Mouse (Mus musculus) induced T-regulatory cell, adult 2 months (primary cell): ENCODE results near the gene Galnt2.

Source experiments
- DNase-seq: peaks from one replicate; pipeline ENCODE4 v3.0.0-alpha.2; 2012; ENCODE audit warnings: low read depth

Galnt2 gene

DNA sequence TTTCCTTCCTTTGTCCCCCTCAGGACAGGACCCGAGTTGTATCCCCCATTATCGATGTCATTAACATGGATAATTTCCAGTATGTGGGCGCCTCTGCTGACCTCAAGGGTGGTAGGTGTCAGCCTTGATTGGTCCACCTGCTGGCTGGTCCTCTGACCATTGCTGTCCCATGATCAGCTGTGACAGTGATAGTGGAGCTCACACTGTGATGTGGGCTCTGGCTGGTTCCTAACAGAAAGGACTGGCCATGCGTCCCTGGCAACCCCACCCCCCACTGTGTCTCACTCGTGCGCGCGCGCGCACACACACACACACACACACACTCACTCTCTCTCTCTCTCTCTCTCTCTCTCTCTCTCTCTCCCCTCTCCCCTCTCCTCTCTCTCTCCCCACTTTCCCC, 98.5 kb downstream of the Galnt2 start:
- DNase-seq, result no peak

DNA sequence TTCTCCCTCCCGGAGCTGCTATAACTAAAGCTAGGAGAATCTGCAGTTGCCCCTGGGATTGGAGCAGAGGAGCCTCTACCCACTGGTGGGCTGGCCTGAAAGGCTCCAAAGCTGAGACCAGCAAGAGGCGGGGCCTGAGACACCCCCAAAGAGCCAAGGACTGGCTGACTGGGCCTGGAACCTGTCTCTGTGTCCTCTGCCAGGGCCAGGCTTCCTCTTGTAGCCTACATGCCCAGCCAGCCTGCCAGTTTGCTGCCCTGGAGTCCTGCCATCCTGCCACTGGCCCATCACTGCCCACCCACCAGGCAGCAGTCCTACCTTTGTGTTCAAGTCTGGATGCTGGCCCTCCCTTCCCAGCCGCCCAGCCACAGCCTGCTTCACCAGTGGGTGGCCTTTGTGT, 99.2 kb downstream of the Galnt2 start:
- DNase-seq, result no peak

DNA sequence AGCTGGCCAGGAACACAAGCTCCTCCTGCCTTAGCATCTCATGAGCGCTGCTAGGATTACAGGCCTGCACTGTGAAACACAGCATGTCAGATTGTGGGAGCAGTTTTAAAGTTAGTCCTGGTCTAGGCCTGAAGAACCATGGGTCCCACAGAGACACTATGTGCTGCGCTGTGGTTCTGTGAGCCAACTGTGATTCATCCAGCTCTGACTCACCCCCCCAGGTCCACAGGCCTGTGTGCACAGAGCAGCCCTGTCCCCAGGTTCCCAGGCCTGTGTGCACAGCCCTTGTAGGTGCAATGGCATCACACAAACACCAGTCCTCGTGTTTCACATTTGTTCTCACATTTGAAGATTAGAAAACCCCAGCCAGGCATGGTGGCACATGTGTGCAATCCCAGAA, 99.9 kb downstream of the Galnt2 start:
- DNase-seq, result no peak

DNA sequence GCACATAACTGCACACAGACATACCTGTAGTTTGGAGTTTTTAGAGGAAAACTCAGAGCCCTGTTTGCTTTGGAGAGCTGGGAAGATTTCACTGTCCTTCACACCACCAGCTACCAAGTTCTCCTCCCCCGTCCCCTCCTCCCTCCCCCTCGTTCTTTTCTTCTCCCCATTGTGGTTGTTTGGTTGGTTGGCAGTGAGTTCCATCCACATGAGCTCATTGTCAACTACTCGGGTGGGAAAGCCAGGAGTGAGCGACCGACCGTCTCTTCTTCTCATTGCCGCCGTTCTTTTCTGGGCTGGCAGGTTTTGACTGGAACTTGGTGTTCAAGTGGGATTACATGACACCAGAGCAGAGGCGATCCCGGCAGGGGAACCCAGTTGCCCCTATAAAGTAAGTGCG, 100.5 kb downstream of the Galnt2 start:
- no peak for DNase-seq

DNA sequence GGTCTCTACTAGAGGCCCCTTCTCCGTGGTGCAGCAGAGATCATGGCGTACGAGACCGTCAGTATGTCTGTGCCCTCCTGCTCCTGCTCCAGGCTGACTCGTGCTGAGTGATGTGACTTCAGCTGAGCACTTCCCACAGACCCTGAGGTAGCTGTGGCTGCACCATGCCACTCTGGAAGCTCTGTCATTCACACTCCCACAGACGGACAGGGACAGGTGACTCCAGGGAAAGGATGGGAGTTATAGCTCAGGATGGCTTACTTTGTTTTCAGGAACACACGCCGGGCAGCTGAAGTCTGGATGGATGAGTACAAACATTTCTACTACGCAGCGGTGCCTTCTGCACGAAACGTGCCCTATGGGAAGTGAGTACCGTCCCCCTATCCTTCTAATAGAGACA, 105.1 kb downstream of the Galnt2 start:
- DNase-seq, result no peak

DNA sequence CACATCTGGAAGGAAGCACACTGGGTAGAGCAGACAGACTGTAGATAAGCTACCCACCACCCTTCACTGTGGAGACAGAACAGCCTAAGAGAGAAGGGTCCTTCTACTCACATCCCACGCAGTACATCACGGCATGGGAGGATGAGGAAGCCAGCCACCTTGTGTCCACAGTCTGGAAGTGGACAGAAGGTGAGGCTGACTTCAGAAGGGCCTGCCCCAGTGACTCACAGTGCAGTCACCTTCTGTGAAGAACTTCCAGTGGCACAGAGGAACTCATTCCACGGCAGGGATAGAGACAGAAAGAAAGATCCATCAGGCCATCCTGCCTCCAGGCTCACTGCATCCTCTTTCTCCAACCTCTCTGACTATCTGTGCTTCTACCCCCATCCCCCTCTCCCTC, 108.6 kb downstream of the Galnt2 start:
- no peak for DNase-seq

DNA sequence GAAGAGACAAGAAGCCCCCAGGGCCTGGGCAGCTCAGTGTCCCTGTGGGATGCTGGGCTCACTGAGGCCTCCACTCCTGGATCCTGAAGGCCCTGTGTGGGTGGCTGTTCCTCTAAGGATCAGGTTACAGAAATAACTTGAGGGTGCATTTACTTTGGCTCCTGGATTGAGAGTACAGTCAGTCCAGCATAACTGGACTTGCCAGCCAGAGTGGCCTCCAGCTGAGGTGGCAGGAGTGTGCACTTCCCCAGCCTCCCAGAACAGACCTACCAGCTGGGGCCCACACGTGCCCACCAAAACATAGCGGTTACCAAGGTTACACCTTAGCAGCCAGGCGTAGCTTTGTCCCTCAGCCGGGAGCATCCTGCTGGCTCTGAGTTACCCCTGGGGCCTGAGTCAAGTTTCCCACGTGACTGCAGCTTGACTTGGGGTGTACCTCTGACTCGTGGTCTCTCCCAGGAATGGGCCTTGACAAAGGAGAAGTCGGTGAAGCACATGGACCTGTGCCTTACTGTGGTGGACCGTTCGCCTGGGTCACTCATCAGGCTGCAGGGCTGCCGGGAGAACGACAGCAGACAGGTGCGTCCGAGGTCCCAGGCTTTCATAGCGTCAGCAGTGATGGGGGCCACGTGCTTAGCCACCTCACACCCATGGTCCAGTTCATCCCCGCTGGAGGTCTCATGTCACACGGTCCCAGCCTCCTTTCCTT, 109.3 kb downstream of the Galnt2 start:
- DNase-seq, result no peak

DNA sequence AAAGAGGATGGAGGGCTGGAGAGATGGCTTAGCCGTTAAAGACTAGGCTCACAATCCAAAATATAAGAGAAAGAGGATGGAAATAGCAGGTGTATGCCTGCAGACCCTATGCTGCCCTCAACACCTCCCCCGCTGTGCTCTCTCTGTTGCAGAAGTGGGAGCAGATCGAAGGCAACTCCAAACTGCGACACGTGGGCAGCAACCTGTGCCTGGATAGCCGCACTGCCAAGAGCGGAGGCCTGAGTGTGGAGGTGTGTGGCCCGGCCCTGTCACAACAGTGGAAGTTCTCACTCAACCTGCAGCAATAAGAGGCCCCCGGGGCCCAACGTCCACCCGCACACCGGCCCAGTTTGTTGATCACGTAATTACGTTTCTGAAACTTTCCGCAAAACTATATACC, 112.0 kb downstream of the Galnt2 start:
- no peak for DNase-seq

DNA sequence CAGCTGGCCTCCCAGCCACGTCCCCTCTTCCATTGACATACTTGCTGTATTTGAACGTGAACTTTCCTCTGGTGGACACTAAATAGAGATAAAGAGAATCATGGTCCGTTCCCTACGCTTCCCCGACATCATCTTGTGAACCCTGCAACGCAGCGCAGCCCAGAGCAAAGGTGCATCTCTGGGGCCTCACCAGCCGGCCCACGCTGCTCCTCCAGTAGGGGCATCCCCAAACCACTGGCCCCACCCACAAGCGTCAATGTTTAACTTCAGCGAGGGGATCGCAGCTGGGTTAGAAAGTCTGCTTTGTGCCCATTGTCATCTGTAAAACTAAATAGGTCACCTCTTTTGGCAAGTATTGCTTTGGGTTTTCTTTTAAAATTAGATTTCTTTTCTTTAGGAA, 112.8 kb downstream of the Galnt2 start:
- DNase-seq, result peak; percentile 73

DNA sequence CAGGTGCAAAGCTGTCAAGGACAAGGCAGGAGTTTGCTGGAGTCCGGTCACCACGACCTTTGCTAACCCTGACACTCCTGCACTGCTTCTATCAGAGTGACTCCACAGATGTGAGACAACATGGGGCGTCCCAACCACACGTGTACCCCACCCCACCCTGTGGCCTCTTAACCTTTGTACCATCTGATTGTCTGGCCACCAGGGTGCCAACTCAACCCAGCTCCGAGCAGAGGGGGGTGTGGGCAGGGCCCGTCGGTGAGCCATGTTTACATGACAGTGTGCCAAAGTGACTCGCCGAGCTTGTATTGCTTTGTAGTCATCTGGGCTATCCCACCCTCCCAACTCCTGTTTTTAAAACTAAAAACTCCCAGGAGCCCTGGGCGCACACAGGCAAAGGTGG, 113.9 kb downstream of the Galnt2 start:
- peak; percentile 23 for DNase-seq

DNA sequence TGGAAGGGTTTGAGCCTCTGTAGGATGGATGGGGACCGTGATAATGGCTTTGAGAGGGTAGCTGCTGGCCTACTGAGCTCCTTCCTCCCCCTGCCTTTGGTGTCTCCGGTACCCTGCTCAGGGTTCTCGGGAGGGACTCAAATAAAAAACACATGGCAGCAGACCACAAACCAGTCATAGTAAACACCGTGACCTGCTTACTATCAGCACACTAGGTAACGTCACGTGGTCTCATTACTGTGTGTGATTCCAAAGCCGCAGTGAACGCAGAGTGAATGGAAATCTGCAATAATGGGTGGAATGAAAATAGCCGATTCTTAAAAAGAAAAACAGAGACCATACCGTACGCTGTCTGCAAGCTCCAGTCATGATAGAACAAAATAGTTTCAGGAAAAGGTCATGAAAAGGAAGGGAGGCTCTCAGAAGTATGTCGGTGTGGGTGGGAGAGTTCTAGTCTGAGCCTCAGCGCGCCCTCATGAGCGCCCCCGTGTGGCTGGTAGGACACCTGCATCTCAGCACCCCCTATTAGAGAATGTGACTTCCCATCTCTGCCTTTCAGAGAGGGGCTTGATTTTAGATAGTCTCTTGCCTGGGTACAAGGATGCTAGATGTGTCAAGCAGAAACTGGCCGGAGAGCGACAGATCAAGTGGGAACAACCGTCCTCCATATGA, 115.8 kb downstream of the Galnt2 start:
- peak; percentile 84 for DNase-seq

DNA sequence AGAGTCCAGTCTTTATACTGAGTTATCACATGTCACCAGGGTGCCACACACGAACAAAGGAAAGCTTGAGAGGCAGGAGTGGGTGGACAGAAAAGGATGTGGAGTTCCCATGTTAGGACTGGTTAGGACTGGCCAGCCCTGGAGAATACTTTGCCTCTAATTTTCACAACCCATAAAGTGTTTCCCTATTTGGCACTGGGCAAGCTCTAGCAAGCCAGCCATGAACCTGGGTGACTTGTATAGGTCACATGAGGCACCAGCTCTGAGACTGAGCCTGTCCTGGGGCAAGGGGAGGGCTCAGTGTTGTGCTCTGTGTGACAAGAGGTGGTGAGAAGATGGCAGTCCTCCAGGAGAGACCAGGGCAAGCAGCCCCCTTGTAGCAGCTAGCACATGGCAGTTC, 116.9 kb downstream of the Galnt2 start:
- DNase-seq, result no peak

DNA sequence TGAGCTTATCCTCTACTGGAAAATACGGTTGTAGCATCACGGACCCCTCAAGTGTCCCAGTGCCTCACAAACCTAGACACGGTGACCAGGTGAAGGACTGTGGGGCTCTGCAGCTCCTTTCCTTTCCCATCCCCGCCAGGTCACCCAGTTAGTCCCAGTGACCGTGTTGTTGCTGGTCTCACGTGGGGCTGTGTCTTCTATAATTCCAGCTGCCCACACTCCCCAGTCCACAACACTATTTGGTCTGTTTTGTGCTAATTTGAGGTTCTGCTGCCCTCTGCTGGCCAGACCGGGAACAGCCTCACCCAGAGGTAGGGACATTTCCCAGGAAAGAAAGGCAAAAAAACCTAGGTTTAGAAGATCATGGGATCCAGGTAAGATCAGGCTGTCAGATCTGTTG, 118.5 kb downstream of the Galnt2 start:
- DNase-seq, result peak; percentile 84

DNA sequence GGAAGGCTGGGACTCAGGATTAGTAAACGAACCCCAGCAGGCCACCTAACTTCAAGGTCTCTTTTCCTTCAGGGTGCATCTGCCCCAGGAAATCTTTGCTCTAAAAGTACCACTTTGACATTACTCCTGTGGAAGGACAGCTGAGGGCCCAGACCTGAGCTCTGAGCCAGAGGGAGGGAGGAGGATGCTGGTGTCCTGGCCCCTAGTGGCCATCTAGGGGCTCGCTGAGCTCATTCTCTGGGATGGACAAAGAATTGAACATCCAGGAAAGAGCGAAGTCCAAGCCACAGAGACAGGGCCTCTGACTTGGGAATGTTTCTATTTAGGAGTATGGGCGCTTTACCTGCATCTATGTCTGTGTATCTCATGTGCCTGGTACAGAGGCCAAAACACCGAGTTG, 120.4 kb downstream of the Galnt2 start:
- DNase-seq, result no peak

DNA sequence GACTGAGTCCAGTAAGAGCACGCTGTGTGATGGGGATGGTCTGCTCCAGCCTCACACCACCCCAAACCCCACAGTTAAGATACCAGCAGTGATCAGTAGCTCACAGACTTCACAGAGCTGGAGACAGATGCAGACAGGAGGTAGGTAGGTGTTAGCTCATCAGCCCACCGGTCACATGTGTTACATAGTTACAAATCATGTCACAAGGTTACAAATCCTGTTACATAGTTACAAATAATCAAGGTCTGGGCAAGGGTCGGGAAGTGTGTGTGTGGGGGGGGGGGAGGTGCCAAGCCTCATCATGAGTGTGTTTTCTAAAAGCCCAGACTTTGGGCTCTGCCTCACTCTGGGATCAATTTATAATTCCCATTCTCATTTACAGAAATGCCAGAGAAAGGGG, 129.7 kb downstream of the Galnt2 start:
- no peak for DNase-seq

DNA sequence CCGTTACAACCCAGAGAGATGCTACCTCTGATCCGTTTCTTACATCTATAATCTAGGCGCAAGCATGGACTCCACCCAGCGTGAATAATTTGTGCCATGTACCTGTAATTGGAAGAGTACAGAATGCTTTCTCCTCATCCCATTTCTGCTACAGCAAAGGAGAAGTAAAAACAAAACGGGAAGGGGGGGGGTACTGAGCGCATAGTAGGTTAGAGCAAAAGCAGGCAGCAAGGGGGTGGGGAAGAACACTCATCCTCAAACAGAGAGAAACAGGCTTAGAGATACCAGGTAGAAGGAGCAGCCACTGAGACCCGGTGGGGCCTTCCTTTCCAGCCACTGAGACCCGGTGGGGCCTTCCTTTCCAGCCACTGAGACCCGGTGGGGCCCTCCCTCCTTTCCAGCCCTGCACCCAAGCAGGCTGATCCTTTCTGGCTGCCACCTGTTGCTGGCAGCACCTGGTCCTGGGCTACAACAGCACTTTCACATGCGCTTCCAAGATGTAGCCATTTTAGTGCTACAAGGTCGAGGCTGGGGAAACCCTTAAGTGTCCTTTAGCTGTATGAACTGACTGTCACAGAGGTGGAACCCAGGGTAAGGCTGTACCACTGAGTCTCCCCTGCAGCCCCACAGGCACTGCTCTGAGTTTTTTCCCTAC, 130.7 kb downstream of the Galnt2 start:
- DNase-seq, result no peak

DNA sequence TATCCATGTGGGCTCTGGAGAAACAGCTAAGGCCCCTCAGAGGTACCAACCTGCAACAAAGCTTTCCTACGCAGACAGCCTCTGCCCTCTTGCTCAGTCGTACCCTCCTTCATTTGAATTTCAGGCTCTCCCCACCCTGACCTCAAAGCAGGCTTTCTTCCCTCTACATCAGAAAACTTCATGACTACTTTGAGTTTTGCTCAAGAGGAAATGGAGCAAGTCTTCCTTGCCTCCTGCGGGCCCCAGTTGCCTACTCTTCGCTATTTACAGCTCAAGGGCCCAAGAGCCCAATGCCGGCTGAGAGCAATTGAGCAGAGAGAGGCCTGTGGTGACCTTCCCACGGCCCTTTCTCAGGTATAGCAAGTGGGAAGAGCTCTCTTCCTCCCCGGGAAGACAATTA, 131.4 kb downstream of the Galnt2 start:
- no peak for DNase-seq

DNA sequence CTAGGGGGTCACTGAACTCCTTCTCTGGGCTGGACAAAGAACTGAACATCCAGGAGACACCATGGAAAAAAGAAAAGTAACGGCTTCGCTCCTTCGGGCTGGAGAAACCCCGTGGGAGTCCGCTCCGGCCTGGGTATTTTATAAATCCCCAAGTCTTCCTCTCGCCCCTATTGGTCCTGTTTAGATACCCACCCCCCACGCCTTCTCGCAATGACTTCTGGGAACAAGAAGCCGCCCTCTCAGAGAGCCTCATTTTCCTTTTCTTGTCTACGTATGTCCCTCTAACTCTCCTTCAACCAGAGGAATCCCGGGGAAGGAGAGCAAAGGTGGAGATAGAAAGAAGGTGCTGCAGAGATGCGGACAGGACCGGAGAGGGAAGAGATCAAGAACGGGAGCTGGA, 132.1 kb downstream of the Galnt2 start:
- no peak for DNase-seq

DNA sequence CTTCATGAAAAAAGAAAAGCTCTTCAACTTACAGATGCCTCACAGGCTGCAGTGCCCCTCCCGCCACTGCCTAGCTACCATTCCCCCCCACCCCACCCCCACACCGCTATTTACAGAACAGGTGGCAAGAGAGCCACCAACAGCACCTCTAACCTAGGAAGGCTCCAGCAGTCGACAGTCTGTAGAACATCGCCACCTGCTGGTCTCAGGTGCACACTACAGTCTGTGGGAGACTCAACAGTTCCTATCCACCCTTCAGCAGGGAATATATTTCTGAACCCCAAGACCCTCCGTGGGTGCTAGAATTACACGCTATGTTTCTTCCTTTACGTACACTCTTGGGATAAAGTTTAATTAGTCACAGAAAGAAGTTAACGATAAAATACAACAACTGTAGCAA, 137.0 kb downstream of the Galnt2 start:
- peak; percentile 83 for DNase-seq

DNA sequence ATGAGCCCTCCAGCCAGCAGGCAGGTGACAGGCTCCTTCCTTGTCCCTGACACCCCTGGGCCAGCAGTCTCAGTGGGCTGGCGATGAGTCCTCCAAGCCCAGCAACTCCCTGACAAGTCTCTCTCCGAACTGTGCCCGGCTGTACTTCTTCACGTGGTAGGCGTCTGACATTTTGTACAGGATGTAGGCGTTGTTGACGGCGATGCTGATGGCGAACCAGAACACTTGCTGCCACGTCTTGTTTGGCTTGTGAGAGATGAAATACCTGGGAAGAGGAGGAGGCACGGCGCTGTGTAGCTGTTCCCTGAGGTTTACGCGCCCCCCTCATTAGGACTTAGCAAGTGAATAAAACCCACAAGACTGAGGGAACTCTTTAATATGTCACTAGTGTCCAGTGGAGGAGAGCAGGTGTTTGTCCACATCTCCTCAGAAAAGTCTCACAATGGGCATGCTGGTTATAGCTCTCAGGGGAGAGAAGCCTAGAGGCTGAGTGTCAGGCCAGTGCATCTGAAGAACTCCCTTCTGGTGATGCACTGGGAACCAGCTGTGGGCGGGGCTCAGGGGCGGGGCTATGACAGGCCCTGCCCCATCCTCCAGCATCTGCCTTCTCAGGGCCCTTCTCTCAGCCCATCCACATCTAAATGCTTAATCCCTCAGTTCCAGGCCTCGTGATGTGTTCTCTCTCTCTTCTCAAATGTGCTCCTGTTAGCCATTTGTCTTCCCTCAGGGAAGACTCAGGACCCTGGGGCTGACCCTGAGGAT, 139.4 kb downstream of the Galnt2 start:
- DNase-seq, result peak; percentile 39

DNA sequence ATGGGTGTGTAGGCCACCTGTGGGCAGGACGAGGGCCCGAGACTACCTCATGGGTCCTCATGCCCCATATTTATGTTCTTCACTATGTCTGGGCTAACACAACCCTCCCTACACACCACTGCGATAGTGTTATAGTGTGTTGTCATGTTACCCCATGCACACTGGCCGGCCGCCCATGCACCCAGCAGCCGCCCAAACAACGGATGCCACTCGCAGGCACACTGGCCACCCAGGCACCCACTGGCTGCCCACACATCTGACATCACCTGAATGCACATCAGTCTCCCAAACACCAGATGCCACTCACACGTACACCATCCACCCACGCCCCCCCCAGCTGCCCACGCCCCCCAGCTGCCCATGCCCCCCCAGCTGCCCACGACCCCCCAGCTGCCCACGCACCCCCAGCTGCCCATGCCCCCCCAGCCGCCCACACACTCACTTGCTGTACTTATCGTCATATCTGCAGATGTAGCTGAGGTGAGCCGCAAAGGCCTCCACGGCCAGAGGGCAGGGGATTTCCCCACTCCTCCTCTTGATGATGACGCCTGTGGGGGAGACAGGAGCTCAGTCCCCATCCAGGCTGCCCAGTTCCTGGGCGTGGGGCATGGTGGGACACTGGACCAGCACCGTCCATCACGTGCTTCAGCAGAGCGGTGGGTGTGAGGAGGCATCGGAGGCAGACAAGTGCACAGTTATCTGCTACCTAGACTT, 140.4 kb downstream of the Galnt2 start:
- DNase-seq, result peak; percentile 51

DNA sequence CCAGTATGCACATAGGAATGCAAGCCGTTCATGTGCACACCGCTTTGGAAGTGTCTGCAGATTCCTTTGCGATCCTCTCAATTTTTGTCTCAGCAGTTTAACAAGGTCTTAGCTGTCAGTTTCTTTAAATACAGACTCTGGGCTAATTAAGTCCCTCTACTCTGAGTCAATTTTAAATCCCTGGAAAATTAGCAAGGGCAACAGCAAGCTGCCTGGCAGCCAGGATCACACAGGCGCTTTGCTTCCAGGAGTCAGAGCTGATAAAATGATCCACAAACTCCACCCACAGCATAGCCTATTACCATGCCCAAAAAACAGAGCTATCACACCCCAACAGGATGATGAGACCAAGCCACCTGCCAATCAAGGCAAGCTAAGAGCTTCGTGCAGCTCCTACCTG, 142.6 kb downstream of the Galnt2 start:
- no peak for DNase-seq
